Mouse (Mus musculus) bone marrow, adult 2 months (tissue): ENCODE data around the gene Aff4. TPM values are rescaled to one million over a fixed set of nuclear protein-coding genes. Genes with fewer than 3 reads are reported as not detected.
"Not testable (repeated sequence)": the region's sequence is repeated elsewhere in the genome, so short reads cannot be mapped to it uniquely, and the experiment has no call there.

Experiments used
- H3K27ac ChIP-seq: fragments of 200-500 bp; 2 replicates; pipeline ENCODE4 v1.5.1; 2012; ENCODE audit warnings: low read depth, mild to moderate bottlenecking, control low read depth, inconsistent platforms, low read length; ENCODE audit not compliant: control insufficient read depth, poor library complexity, insufficient read depth
- H3K4me1 ChIP-seq: fragments of 200-500 bp; 2 replicates; pipeline ENCODE4 v1.6.1; 2011; ENCODE audit warnings: low read length; ENCODE audit not compliant: control insufficient read depth, insufficient read depth
- H3K4me3 ChIP-seq: fragments of 200-500 bp; replicated peaks from 2 replicates; pipeline ENCODE3; 2011; ENCODE audit warnings: mild to moderate bottlenecking, low read depth, low read length, control low read depth; ENCODE audit not compliant: control insufficient read depth
- CTCF ChIP-seq: fragments of 200-500 bp; IDR thresholded peaks from 2 replicates; pipeline ENCODE4 v1.5.1; 2011; ENCODE audit warnings: low read length, control low read depth; ENCODE audit not compliant: control insufficient read depth, insufficient read depth
- POLR2A ChIP-seq: fragments of 200-500 bp; IDR thresholded peaks from 2 replicates; pipeline ENCODE4 v1.6.1; 2011; ENCODE audit warnings: low read depth, mild to moderate bottlenecking, control low read depth, low read length, borderline replicate concordance; ENCODE audit not compliant: control insufficient read depth
- WGBS: fragments of 180-500 bp; shearing (Covaris S2); methylation state at CpG from one replicate; pipeline ENCODE4 v1.1.7; 2018; 5-methylcytosine and 5-hydroxymethylcytosine counted together
- polyA plus RNA-seq: library from polyadenylated mRNA; stranded (reverse); fragments of >200 nt; gene quantifications from 2 replicates; pipeline ENCODE4 v1.2.4, GENCODE M21; 2011; ENCODE audit warnings: low replicate concordance; ENCODE audit not compliant: missing spikeins, insufficient read depth, insufficient read length

Gene Aff4
- polyA plus RNA-seq, 1 experiment = 36.2 TPM

DNA sequence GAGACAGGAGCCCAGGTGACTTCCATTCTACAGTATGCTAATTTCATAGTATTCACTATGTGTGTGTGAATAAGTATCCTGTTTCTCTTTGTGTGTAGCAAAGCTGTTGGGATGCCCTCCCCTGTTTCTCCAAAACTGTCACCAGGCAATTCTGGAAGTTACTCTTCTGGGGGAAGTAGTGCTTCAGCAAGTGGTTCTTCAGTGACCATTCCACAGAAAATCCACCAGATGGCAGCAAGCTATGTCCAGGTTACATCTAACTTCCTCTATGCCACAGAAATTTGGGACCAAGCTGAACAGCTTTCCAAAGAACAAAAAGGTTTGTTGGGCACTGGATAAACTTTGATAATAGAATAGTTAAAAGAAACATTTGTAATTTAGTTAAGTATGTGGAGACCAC is 61.1 kb downstream of the Aff4 start:
- Histone ChIP-seq H3K27ac (no peak overlapping the region), H3K4me1 (no peaks in the 10 kb centered on the region), H3K4me3 (no peak overlapping the region)
- TF ChIP-seq POLR2A = no peak
- 0 out of 2 replicates have a peak, but pooled peaks have one; percentile 18 for TF ChIP-seq CTCF

DNA sequence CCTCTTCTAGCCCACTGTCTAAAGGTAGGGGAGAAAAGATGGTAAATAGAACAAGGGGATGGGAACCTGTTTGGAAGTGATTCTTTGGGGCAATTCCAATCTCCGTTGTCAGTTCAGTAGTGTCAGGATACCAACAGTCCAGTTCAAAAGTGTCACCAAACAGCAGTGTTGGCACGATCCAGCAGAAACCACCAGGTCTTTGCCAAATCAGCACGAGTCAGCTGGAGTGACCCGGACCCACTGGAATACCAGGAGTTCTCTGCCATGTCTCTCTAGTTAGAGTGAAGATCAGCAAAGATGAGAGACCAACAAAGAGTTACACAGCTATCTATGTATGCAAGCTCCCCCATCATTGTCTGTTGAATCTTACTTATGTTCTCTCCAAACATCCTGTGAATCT is 63.2 kb downstream of the Aff4 start:
- WGBS = 87% methylated on average over 4 of the region's 4 CpGs
- Histone ChIP-seq H3K27ac (no peak overlapping the region), H3K4me3 (no peak overlapping the region), H3K4me1 (no peaks in the 10 kb centered on the region)
- TF ChIP-seq POLR2A (no peak), CTCF (no peak)

DNA sequence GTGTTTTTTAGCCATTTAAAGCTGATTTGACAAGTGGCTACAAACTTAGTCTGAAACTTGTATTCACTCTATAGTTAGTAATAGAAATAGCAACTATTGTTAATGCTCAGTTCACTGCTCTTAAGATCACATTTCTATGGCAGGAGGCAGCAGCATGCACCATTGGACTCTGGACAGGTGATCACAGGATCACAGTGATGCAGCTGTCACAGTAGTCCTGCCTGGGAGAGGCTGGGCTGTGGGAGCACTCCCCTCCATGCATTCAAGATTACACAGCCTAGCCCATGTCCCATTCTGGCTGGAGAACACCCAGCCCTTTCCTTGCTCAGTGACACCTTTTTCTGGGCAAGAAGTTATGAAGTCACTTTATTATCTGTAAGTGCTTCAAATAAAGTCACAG is 67.4 kb downstream of the Aff4 start:
- no peak for TF ChIP-seq POLR2A
- no peak for TF ChIP-seq CTCF
- Histone ChIP-seq H3K4me3 (no peak overlapping the region), H3K27ac (no peak overlapping the region), H3K4me1 (no peaks in the 10 kb centered on the region; the same call in 1 of the 2 replicates)

DNA sequence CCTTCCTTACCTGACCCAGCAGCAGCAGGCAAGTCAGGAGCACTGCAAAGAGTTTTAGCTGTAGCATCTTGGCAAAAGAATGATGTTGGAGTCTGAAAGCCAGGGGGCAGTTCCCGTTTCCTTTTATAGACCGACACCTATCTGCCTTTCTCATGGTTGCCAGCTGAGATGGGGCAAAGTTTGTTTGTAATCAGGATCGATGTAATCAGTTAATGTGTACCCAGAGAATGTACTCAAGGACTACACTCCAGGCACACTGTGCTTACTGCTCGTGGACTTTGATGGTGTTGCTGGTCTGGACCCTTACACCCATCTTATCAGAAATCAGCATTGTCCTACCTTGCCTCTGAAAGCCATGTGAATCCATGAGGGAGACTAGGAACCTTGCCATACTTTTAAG is 72.4 kb downstream of the Aff4 start, which contains the start of gene Leap2:
TSS of gene Leap2 (minus strand) at position 135 of the 400 bp plus-strand sequence.
- H3K4me1 ChIP-seq = no peaks in the 10 kb centered on the region; the same call in 1 of the 2 replicates
- H3K4me3 ChIP-seq = no peak within 1 kb of the TSS
- no peak within 1 kb of the TSS for H3K27ac ChIP-seq
- TF ChIP-seq CTCF (no peak), POLR2A (no peak)
- 74% methylated on average over 4 of the region's 4 CpGs for WGBS

DNA sequence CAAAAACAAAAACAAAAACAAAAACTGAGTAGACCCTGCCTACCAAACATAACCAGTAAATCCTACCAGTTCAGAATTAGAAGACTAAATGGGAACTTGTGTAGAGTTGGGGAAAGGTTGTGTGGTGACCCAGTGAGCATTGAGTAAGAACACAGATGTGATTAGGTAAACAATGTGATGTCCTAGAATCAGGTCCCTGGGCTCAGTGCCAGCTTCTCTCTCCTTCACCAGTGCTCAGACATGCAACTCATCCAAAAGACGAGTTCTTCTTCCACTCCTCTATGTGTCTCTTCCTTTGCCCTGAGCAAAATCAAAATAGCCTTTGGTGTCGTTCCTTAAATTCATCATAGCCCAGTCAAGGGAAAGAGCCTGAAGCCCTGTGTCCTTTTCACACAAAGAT is 74.2 kb downstream of the Aff4 start:
- whole genome bisulfite sequencing = 58% methylated on average over 2 of the region's 2 CpGs
- H3K27ac ChIP-seq = no peak overlapping the region

DNA sequence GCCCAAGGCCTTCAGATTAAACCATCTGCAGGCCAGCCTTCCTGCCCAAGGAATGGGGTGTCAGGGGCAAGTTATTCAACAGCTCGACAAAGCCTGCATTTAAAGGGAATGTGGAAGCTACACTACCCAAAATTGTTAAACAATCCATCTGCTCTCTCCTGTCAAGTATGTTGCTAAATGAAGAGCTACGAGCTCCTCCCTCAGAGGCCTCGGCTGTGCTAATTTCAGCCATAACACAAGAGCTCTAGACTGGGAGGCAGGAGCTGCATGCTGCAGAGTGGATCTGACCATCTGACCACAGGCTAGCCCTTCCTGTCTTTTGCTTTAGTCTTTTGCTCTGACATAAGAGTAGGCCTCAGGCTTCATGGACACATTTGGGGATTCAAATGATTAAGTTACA is 74.6 kb downstream of the Aff4 start:
- H3K4me1 ChIP-seq = peaks cover 3% of the 10 kb centered on the region
- 78% methylated on average over 3 of the region's 3 CpGs for WGBS
- H3K27ac ChIP-seq = no peak overlapping the region
- no peak for TF ChIP-seq CTCF
- TF ChIP-seq POLR2A = no peak
- H3K4me3 ChIP-seq = no peak overlapping the region

More for the DNA sequence above, 74.2 kb downstream of the Aff4 start:
- TF ChIP-seq CTCF (no peak), POLR2A (no peak)
- H3K4me3 ChIP-seq = no peak overlapping the region
- H3K4me1 ChIP-seq = no peaks in the 10 kb centered on the region; the same call in none of the 2 replicates

DNA sequence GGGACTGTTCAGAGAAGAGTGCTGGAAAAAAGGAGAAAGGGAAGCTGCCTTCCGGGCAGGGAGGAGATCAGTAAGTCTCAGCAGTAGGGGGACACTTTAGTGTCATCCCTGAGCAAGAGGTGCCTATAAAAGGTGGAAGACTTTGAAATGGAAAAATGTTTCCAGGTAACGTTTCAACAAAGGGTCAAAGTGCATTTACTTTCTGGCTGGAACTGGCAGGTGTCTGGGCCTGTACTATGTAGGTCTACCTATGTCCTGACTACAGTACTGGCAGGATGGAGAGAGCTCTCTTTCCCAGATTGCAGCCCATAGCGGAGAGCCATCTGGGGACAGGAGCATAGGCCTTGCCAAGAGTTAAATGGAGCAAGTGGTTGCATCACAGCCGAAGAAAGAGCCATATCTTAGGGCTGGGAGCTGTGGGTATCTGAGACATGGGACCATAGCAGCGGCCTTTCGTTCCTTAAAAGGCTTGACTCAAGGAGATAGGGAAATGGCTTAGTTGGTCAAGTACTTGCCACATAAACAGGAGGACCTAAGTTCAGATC is 75.2 kb downstream of the Aff4 start:
- WGBS = 81% methylated on average over 6 of the region's 6 CpGs
- peaks cover 3% of the 10 kb centered on the region for H3K4me1 ChIP-seq
- H3K27ac ChIP-seq = no peak overlapping the region
- TF ChIP-seq CTCF (no peak), POLR2A (no peak)
- no peak overlapping the region for H3K4me3 ChIP-seq

DNA sequence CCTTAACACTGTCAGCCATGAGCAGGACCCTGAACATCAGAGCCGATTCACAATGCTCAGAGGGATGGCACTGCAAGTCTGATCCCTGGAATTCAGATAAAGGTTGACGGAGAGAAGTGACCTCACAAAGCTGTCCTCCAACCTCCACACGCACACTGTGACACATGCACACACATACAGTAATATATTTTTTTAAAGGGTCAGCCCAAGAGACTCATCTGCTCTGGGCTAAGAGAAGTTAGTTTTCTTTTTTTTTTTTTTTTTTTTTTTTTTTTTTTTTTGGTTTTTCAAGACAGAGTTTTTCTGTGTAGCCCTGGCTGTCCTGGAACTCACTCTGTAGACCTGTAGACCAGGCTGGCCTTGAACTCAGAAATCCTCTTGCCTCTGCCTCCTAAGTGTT is 76.3 kb downstream of the Aff4 start:
- 87% methylated on average over 3 of the region's 3 CpGs for WGBS
- not testable (repeated sequence) for H3K4me1 ChIP-seq, H3K4me3 ChIP-seq, H3K27ac ChIP-seq
